Mouse (Mus musculus) heart, postnatal 36 days (tissue): ENCODE measurements around the gene Tuba1b. TPM values are rescaled to one million over a fixed set of nuclear protein-coding genes. Genes with fewer than 3 reads are reported as not detected.
A peak's percentile ranks its signal among the peaks of the same experiment; 100 is the strongest.
"Not testable (repeated sequence)": the region's sequence is repeated elsewhere in the genome, so short reads cannot be mapped to it uniquely, and the experiment has no call there.

ENCODE experiments used
- DNase-seq, 2 experiments: peaks; one replicate each; pipeline ENCODE4 v3.0.0; 2021 to 2022
- intact Hi-C: fragments of 180-260 bp; cut with DNase I; formaldehyde crosslinking; loops from one replicate; pipeline ENCODE4 v1.15.1; 2025
- total RNA-seq, 2 experiments: library from RNA; stranded (reverse); gene quantifications; 2 replicates each; pipeline ENCODE4 v1.2.3; 2021

The Tuba1b gene
- total RNA-seq, 2 experiments from 2014 or later: 130 to 145 TPM

DNA sequence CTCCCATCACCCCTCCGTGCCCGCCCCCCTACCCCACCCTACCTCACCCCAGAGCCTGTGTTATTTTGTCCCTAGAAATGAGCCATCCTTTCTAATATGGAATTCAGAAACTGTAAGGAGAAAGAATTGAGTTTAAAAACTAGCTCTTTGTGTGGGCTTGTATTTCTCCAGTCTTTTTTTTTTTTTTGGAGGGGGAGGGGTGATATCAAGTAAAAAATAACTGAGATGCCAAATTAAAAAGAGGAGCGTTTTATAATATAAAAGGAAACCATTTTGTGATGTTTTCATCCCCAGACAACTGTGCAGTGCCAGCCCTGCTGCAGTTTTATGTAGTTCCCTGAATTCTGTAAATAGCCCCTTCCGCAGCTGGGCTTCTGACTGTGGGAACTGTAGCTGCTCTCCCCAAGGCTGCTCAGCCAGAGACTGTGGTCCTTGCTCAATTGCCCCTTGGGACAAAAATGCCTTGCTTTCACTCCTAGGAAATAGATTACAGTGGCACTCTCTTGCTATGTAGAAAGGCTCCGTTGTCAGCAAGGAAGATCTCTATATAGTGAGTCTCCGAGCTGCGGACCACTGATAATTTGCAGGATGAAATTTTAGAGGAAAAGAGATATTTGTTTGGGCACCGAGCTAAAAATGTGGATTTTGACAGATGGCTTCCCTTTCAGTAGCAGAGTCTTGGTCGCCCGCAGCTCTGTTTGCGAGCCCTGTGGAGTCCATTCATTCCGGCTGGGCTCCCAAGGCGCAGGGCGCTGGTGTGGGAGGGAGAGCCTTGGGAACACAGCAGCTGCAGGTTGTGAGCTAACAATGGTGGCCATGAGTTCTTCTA lies 20.3 kb upstream of the Tuba1b start:
- peak in 1 of 2 experiments; percentile 40 for DNase-seq
- intact Hi-C loops: no loop called here

DNA sequence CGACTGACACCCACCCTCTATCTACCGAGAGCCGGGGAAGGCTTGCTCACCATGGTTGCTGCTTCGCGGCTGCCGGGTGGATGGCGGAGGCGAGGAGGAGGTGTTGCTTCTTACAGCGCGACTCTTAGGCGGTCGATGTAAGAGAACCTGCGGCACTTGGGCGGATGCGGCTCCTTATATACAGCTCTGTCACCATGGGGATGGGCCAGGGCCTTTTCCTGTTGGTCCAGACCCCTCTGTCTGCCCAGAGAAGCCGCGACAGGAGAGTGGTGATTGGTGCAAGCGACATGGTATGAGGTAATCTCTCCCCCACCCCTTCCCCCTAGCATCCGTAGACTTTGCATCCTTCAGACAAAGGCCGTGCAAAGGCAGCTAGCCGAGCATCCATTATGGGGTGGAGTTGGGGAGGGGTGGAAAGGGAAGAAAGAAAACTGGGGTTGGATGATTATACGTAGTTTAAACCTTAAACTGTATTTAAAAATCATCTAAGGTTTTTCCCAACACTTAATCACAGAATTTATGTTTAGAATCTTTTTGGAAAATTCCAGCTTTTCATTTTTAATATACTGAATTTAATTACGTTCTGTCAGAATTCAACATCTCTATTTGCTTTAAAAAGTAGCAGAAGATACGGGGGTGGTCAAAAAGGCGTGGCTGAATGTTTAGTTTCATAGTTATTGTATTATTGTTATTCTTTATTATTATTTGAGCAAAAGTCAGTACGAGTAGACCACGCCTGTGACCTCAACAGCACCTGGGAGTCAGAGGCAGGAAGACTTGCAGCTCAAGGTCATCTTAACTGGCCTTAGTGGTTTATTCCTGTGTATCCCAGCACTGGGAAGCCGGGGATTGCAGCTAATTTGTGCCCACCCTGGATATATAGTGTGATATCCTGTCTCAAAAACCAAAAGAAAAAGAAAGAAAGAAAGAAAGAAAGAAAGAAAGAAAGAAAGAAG lies 19.3 kb upstream of the Tuba1b start, which contains the start of the genes Gm49450 and Tuba1a:
Gene Gm49450 (minus strand): TSS at position 151 of the 956 bp plus-strand sequence.
Gene Tuba1a (minus strand): TSS at position 303 of the 956 bp plus-strand sequence.
- intact Hi-C loops: loop anchor here (1.0 to 2.0 kb wide), 3 partner anchors 19 to 40 kb away; partner anchors contain the start of gene Tuba1b
- DNase-seq: peak; percentile 88 to 91

DNA sequence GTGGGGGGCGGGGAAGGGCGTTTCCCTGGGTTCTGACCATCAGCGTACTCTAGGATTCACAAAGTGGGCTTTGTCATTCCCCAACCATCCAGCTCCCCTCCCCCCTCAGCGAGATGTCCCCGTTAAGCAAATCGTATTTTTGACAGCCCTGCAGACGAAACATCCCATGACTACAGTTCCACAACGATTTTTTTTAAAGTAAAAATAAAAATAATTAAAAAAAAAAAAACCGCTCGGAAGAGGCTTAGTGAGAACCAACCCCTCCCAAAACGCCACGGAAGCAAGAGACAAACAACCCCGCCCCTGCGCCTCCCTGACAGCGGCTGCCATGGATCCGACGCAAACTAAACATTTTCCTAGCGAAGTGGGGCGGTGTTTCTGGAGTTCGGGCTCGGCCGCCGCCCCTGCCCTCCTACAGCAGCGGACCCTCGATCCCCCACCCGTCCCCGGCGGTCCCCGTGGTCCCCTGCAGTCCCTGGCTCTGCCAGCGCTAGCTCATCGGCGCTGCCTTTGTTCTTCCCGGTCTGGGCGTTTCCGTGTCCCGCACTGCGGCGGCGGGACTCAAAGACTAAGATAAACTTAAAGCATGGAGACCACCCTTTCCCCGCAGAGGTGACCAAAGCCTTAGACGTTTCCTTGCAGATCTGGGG lies 18.5 kb upstream of the Tuba1b start:
- DNase-seq: peak in 1 of 2 experiments; percentile 85
- intact Hi-C loops: loop anchor here (1.0 to 2.0 kb wide), 3 partner anchors 18 to 40 kb away; partner anchors contain the start of gene Tuba1b

DNA sequence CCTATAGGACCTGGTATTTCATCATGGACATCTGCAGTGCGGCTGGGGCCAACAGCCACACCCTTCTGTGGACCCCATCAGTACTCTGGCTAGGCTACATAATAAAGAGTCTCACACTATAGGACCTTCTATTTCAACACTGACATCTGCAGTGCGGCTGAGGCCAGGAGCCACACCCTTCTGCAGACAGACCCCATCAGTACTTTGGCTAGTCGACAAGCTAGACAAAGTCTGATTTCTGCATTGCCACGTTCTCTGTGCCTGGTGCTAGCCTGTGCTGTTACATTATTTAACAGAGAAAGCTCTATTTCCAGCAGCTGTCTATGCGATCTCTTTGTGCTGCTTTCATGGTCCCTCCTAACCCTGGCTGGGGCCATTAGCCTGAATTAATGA lies 17.7 kb upstream of the Tuba1b start:
- intact Hi-C loops: loop anchor here (2.0 kb wide), 1 partner anchor 17 kb away; the partner anchor contains the start of gene Tuba1b

DNA sequence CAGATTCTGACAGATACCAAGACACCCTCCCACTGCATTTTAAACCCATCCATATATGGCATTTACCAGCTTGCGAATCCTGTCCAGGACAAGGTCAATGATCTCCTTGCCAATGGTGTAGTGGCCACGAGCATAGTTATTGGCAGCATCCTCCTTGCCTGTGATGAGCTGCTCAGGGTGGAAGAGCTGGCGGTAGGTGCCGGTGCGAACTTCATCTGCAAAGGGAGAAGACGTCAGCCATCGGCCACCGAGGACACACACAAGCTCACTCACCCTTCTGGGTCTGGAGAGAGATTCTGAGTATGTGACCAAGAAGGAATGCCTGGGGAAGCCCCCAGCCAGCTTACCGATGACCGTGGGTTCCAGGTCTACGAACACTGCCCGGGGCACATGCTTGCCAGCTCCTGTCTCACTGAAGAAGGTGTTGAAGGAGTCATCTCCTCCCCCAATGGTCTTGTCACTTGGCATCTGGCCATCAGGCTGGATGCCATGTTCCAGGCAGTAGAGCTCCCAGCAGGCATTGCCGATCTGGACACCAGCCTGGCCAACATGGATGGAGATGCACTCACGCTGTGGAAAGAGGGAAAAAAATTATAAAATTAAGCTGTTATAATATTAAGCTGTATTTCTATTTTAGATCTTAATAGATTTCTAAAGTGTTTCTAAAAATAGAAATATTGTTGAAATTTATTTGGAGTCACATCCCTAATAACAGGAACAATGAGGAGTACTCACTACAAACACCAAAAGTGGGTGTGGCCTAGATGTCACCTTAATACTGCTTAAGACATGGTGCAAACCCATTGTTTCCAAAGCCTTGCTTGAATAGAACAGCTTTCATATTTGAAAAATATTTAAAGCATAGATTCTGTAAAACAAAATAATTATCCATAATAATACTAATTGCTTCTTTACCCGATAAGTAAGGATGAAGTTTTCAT lies 17.0 kb upstream of the Tuba1b start:
- DNase-seq: not testable (repeated sequence)

More for the DNA sequence above, 17.7 kb upstream of the Tuba1b start:
- DNase-seq: no peak

DNA sequence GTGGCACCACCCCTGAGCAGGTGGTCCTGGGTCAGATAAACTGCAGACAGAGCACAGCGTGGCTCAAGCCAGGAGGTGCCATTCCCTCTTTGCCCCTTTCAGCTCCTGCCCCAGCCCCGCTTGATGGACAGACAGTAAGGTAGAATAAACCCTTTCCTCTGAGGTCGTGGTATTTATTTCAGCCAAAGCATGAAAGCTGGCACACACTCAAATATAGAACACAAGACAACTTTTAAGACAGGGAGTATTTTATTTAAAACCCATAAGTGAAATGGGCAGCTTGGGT lies 15.2 kb upstream of the Tuba1b start:
- DNase-seq: no peak
- intact Hi-C loops: no loop called here

More for the DNA sequence above, 17.0 kb upstream of the Tuba1b start:
- intact Hi-C loops: loop anchor here (2.0 kb wide), 1 partner anchor 17 kb away; the partner anchor contains the start of gene Tuba1b

DNA sequence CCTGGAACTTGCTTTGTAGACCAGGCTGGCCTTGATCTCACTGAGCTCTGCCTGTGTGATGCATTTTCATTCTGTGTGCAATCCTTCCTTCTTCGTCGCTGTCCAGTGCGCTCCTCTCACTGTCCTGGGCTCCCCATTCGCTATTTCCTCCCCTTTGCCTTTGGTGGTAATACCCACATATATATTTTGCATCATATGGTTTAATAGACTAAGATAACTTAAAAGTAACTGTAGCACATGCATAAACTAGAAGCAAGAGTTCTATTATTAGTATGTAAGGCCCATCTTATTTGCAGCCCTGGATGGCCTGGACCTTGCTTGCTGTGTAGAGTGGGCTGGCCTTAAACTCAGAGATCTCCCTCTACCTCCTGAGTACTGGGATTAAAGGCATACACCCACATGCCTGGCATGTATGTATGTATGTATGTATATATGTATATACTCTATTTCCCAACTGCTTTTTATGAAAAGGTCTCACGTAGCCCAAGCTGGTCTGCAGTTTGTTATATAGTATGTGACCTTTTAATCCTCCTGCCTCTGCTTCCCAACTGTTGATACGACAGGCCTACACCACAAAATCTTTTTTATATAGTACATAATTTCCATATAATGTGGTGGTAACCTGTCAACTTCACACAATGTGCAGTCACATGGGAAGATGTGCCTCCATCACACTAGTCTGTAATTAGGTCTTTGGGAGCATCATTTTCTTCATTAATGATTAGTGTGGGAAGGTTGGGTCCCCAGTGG lies 14.7 kb upstream of the Tuba1b start:
- no peak for DNase-seq
- intact Hi-C loops: no loop called here

DNA sequence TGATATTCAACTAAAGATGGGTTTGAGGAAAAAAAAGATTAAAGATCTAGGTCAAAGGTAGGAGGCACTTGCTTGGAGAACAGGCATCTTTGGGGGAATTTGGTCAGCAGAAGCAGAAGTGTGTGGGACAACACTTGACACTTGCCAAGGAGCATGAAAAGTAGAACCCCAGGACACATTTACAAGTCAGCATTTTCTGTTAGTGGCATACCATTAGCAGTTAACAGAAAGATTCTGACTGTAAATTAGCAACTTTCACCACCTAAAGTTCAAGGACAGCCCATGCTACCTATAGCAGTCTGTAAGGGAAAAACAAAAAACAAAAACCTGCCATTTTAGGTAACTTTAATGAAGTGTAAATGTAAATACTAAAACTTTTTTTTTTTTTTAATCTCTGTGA lies 14.0 kb upstream of the Tuba1b start:
- no peak for DNase-seq
- intact Hi-C loops: no loop called here

DNA sequence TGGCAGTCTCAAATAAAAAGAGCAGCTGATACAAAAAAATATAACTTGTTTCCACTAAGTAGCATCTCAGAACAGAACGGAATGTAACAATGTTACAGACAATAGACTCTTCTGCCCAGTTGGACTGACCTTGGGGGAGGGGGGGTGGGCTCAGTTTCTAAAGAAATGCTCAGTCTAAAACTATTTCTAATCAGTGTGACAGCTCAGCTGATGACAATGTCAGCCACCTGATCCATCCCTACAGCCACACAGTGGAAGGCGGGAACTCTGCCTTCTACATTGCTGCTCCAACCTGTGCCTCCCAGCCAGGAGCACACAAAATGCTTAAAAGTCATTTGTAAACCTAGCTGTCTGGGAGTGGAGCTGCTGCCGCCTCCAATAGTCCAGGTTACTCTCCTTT lies 13.5 kb upstream of the Tuba1b start:
- DNase-seq: no peak
- intact Hi-C loops: no loop called here

DNA sequence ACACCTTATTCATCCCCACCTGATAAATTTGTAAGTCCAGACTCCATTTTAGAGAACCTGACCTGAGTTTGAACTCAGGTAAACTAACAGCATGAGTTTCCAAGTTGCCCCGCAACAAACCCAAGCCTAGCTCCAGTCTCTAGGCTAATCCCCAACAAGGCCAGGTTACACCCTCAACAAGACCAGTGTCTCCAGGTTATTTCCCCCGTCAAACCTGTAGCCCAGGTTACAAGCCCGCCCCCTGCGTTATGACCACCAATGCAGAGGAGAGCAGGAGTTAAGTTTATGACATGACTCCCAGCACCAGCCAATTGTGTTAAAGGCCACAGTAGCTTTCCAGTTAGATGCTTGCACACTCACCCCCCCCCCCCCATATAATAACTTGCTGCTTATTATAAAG lies 8.8 kb upstream of the Tuba1b start:
- intact Hi-C loops: no loop called here

DNA sequence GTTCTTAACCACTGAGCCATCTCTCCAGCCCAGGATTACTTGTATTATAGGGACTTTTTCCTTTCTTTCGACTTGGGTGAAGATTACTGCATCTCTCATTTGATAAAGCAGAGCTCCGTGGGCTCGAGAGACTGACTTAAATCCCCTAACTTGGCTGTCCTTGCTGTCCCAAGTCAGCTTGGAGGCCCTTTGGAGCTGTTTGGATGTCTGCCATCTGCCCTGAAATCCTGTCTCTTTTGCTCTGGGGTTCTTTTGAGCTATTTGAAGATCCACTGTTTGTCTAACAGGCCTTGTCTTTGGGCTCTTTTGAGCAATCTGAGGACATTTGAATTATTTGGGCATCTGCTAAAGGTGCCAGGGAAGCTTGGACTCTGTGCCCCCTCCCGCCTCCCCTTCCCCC lies 7.7 kb upstream of the Tuba1b start:
- intact Hi-C loops: no loop called here
- DNase-seq: no peak

More for the DNA sequence above, 8.8 kb upstream of the Tuba1b start:
- no peak for DNase-seq

DNA sequence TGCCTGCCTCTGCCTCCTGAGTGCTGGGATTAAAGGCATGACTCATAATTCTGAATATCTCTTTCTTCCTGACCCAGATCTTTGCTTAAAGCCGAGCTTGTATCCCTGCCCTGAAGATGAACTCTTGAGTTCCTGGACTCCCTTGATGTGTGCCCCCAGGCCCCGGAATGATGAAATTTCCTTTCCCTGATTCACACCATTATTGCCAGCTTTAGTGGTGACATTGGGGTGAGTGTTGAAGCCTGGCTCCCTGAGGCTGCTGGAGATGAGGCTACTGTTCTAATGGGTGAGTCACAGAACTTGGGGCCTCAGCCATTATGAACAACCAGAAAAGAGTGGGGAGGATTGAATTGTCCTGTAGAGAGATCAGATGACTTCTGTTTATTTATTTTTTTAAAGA lies 7.2 kb upstream of the Tuba1b start:
- intact Hi-C loops: no loop called here

DNA sequence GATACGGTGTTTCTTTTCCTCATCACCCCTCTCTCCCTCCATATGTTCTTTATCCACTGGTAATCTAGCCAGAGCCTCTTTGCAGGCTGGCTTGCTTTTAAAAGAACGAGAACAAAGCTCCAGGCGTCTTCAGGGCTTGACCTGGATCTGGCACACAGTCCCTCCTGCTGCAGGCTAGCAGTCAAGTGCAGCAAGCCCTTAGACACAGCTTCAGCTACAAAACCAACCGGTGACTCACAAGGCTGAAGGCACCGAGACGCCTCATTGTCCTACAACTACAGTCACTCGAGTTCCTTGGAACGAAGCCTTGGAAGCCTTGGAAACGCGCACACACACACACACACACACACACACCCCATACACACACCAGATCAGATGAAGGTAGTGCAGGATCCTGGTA lies 6.5 kb upstream of the Tuba1b start:
- DNase-seq: no peak
- intact Hi-C loops: no loop called here

More for the DNA sequence above, 7.2 kb upstream of the Tuba1b start:
- DNase-seq: no peak

DNA sequence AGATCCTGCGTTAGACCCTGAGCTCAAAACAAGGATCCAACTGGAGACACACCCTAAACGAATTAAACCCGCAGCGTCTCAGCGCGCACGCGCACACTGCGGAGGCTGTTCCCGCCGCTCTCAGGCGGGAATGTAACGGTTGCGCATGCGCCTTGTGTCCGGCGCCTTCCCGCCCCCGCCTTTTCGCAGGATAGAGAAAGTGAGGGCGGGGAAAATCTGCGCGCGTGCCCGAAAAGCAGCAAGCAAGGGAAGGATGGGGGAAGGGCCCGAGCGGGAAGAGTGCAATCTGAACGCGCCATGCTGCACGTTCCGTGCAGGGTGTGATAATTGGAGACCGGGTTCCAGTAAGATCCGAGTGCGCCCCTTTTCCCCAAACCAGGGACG lies 540 bp downstream of the Tuba1b start:
- intact Hi-C loops: loop anchor here (1.0 to 2.0 kb wide), 3 partner anchors 17 to 59 kb away; partner anchors contain the start of genes Gm49450 and Tuba1a
- DNase-seq: peak; percentile 91 to 93

DNA sequence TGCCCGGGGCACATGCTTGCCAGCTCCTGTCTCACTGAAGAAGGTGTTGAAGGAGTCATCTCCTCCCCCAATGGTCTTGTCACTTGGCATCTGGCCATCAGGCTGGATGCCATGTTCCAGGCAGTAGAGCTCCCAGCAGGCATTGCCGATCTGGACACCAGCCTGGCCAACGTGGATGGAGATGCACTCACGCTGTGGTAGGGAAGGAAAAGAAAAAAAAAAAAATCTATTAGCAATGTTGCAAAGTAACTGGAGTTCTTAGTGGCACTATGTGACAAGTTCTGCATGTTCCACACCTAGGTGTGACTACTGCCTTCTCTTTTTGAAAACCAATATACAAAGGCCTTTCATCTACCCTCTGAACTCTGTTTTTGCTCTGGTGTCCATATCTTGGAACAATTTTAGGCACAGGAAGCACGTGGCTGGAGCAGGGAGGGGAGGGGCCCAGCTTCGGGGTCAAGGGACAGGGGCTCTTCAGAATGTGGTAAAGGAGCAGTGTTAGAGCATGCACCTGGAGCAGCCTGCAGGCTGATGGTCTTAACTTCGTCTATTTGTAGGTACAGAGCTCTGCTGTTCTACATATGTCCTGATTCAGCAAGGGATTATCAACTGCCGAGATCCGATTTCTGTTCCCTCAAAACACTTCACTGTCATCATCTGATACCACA lies 1.2 kb downstream of the Tuba1b start:
- peak; percentile 10 to 35 for DNase-seq
- intact Hi-C loops: not testable (repeated sequence)

DNA sequence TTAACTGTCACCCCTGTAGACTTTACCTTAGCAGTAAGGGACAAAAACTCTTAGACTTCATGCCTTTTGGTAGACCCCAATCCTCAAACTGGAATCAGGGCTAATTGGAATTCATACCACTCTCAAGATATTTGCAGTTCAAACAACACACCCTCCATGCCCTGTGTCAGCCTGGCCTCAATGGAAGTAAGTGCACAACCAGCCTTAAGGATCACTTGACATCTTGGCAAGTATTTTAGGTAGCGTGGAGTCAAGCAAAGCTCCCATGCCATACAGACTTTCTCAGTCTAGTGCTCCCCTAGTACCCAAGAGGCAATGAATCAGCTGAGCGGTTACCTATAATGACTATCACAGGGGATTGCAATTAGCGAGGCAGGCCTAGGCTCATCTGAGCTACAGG lies 3.4 kb downstream of the Tuba1b start:
- DNase-seq: no peak
- intact Hi-C loops: no loop called here

DNA sequence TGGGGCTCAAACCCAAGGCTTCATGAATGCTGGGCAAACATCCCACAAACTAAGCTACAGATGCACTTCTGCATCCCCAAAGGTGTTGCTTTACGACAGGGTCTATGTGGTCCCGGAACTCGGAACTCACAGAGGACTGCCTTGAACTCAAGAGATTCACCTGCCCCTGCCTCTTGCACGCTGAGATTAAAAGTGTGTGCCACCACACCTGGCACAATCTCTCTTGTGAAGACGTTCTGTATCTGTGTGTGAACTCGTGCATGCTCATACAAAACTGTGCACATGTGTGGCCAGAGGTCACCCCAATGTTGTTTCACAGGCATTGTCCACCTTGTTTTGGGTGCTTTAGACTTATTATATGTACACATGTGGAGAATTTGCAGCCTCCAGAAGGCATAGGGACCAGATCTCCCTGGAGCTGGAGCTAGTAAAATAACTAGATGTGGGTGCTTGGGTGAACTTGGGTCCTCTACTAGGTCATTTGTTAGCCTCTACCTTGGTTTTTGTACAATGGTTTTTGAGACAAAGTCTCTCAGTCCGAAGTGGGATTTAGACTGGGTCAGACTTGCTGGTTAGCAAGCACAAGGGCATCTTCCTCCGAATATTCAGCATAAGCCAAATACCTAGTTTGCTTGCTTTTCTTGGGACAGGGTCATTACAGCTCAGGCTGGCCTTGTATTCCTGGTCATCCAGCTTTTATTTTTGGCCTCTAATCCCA lies 4.2 kb downstream of the Tuba1b start:
- intact Hi-C loops: no loop called here
- DNase-seq: no peak
